17 mouse cellular contexts compared by ENCODE assay signal in the genomic region with DNA sequence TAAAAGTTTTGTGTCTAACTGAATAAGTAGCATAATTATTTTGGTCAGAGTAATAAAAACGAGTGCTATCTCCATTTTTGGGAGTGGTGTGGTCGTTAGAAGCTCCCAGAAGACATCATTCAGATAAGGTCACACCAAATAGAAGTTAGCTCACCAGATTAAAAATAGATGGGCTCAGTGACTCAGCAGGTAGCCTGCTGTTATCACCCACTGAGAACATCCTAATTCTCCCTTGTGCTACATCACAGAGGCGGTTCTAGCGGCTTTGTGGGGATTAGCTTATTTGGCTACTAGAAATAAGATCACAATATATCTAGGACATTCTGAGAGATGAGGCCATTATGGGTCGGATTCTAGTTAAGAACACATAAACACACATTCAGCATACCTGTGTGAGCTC. TPM values are rescaled to one million over a fixed set of nuclear protein-coding genes. Genes with fewer than 3 reads are reported as not detected.
DNase-seq lines count a peak whose midpoint lies in the region; ATAC-seq and TF ChIP-seq lines count a peak whose summit lies in the region.
"Had no signal": no experiment of that assay in that cellular context is flagged by ENCODE, and none has a peak within 500 bp of the region (broad histone marks: within the 10 kb centered on the region; RNA-seq: fewer than 3 reads in every experiment).

No protein-coding gene starts in this region.

- intact Hi-C loops in heart, postnatal 36 days (cut with DNase I): no loop called here

- TF ChIP-seq CTCF in stomach, postnatal 0 days (IDR thresholded peaks at IDR 0.05; ENCODE audit: low read depth): no peak

- ATAC-seq in stomach, embryonic 15.5 days (ENCODE audit: insufficient read depth, low FRiP score, low read depth): peak; percentile 78; the same call in 1 of the 2 replicates
- no peak for ATAC-seq in stomach, postnatal 0 days (ENCODE audit: low FRiP score, low TSS enrichment)
- peak; percentile 91 for ATAC-seq in liver, embryonic 13.5 days (ENCODE audit: low read depth)
- ATAC-seq: CD4-positive, CD25-positive, alpha-beta regulatory T cell, adult 4 months; forebrain, embryonic 16.5 days; midbrain, embryonic 13.5 days; Patski had no signal

- peak; percentile 16 for DNase-seq in heart, adult 8-10 months (ENCODE audit: low spot score)
- no peak for DNase-seq in heart, postnatal 36 days
- no peak for DNase-seq in stomach, postnatal 0 days (ENCODE audit: low spot score)
- peak; percentile 70 for DNase-seq in liver, embryonic 13.5 days
- no peak for DNase-seq in adipocyte (ENCODE audit: low spot score)
- no peak for DNase-seq in lung, adult 18-20 months
- DNase-seq: kidney, adult 9 months; thymus, postnatal 14 days had no signal

- no peak overlapping the region for H3K27ac ChIP-seq in stomach, embryonic 15.5 days
- no peak overlapping the region for H3K27ac ChIP-seq in stomach, postnatal 0 days (replicated peaks)
- H3K27ac ChIP-seq in liver, embryonic 13.5 days: peak overlapping the region; percentile 91
- H3K27ac ChIP-seq: embryonic facial prominence, embryonic 15.5 days; hindbrain, embryonic 15.5 days; layer of hippocampus, adult 2 months; limb, embryonic 12.5 days; midbrain, embryonic 13.5 days had no signal

- H3K27me3 ChIP-seq in stomach, embryonic 15.5 days (replicated peaks): no peaks in the 10 kb centered on the region
- H3K27me3 ChIP-seq in stomach, postnatal 0 days (ENCODE audit: control insufficient read depth, insufficient read depth, low read length): no peaks in the 10 kb centered on the region
- no peaks in the 10 kb centered on the region for H3K27me3 ChIP-seq in liver, embryonic 13.5 days
- H3K27me3 ChIP-seq: embryonic facial prominence, embryonic 15.5 days; hindbrain, embryonic 15.5 days; limb, embryonic 12.5 days; midbrain, embryonic 13.5 days had no signal

- H3K4me1 ChIP-seq in stomach, embryonic 15.5 days: no peaks in the 10 kb centered on the region
- H3K4me1 ChIP-seq in stomach, postnatal 0 days (replicated peaks; ENCODE audit: control insufficient read depth, insufficient read depth): no peaks in the 10 kb centered on the region
- H3K4me1 ChIP-seq in liver, embryonic 13.5 days (replicated peaks): peaks cover 64% of the 10 kb centered on the region
- H3K4me1 ChIP-seq: embryonic facial prominence, embryonic 15.5 days; hindbrain, embryonic 15.5 days; limb, embryonic 12.5 days; midbrain, embryonic 13.5 days had no signal

- no peak for TF ChIP-seq EP300 in stomach, postnatal 0 days (optimal IDR thresholded peaks at IDR 0.05)

- H3K9me3 ChIP-seq in stomach, embryonic 15.5 days: no peaks in the 10 kb centered on the region
- no peaks in the 10 kb centered on the region for H3K9me3 ChIP-seq in stomach, postnatal 0 days (ENCODE audit: control insufficient read depth, low read length)
- 0 out of 2 replicates have a peak, but pooled peaks cover 3% of the 10 kb centered on the region for H3K9me3 ChIP-seq in liver, embryonic 13.5 days (replicated peaks)
- H3K9me3 ChIP-seq: embryonic facial prominence, embryonic 15.5 days; hindbrain, embryonic 15.5 days; limb, embryonic 12.5 days; midbrain, embryonic 13.5 days had no signal

- H3K9ac ChIP-seq in stomach, embryonic 15.5 days: no peak overlapping the region
- no peak overlapping the region for H3K9ac ChIP-seq in stomach, postnatal 0 days (ENCODE audit: low read length)
- peak overlapping the region; percentile 63 for H3K9ac ChIP-seq in liver, embryonic 13.5 days
- H3K9ac ChIP-seq: embryonic facial prominence, embryonic 15.5 days; hindbrain, embryonic 15.5 days; limb, embryonic 12.5 days; midbrain, embryonic 13.5 days had no signal

- no peak overlapping the region for H3K4me3 ChIP-seq in stomach, embryonic 15.5 days (replicated peaks)
- no peak overlapping the region for H3K4me3 ChIP-seq in stomach, postnatal 0 days (ENCODE audit: low read depth, low read length)
- no peak overlapping the region for H3K4me3 ChIP-seq in liver, embryonic 13.5 days (replicated peaks)
- H3K4me3 ChIP-seq: embryonic facial prominence, embryonic 15.5 days; hindbrain, embryonic 15.5 days; layer of hippocampus, adult 2 months; limb, embryonic 12.5 days; midbrain, embryonic 13.5 days had no signal

- 47% methylated on average over 5 of the region's 5 CpGs for WGBS in stomach, embryonic 15.5 days
- 49% methylated on average over 5 of the region's 5 CpGs for WGBS in stomach, postnatal 0 days
- WGBS in liver, embryonic 13.5 days (ENCODE audit: insufficient replicate concordance): 18% methylated on average over 5 of the region's 5 CpGs

- no peak overlapping the region for H3K4me2 ChIP-seq in stomach, embryonic 15.5 days
- no peak overlapping the region for H3K4me2 ChIP-seq in stomach, postnatal 0 days (replicated peaks; ENCODE audit: low read depth)
- peak overlapping the region; percentile 41 for H3K4me2 ChIP-seq in liver, embryonic 13.5 days
- H3K4me2 ChIP-seq: embryonic facial prominence, embryonic 15.5 days; hindbrain, embryonic 15.5 days; limb, embryonic 12.5 days; midbrain, embryonic 13.5 days had no signal

- H3K36me3 ChIP-seq in stomach, embryonic 15.5 days: no peaks in the 10 kb centered on the region
- H3K36me3 ChIP-seq in stomach, postnatal 0 days (ENCODE audit: control insufficient read depth, insufficient read depth, low read length): no peaks in the 10 kb centered on the region
- H3K36me3 ChIP-seq in liver, embryonic 13.5 days: no peaks in the 10 kb centered on the region
- H3K36me3 ChIP-seq: embryonic facial prominence, embryonic 15.5 days; hindbrain, embryonic 15.5 days; limb, embryonic 12.5 days; midbrain, embryonic 13.5 days had no signal

RNA-seq across cellular contexts. Expression of gene Ppm1b, which starts 30.3 kb away (rescaled TPM):
- total RNA-seq in heart, adult 8-10 months (2022): 100 to 1,000 TPM; 114 to 144 (median 130) TPM
- total RNA-seq in heart, postnatal 36 days (2021): 100 to 1,000 TPM; 121 to 128 TPM
- 78.9 and 80.0 TPM in 2 replicates for polyA plus RNA-seq in stomach, embryonic 15.5 days (2015; fragmentation: Nextera tagmentation; extraction: Ambion mirVana)
- polyA plus RNA-seq in stomach, postnatal 0 days (2015; fragmentation: Nextera tagmentation; extraction: Ambion mirVana): 36.9 and 39.6 TPM in 2 replicates
- polyA plus RNA-seq in liver, embryonic 13.5 days (2015; fragmentation: Nextera tagmentation; extraction: Ambion mirVana): 47.2 and 55.0 TPM in 2 replicates

Comparison
In these comparisons a context has a peak if more than half of its experiments do, and no peak if none do; other contexts are left out.
1. DNase-seq: peak in heart, adult 8-10 months (single experiment) and liver, embryonic 13.5 days (single experiment); none in heart, postnatal 36 days (0 of 2), stomach, postnatal 0 days (single experiment), adipocyte (single experiment) and lung, adult 18-20 months (0 of 2).